Mouse (Mus musculus) hindbrain, embryonic 13.5 days (tissue): ENCODE measurements at regions not wholly inside any gene's neighbourhood (a gene's known extent, or its start where the extent isn't known, plus 50 kb on each side); places are given as distances from the start of the nearest gene placed in this dataset.

Experiments used
- ATAC-seq: fragments of 200-750 bp; cut with Nextera tagmentation; 2 replicates; pipeline ENCODE4 v1.8.0; 2017; ENCODE audit warnings: moderate TSS enrichment; ENCODE audit not compliant: low FRiP score
- H3K27ac ChIP-seq: fragments of 300-500 bp; sonication (generic); 2 replicates; pipeline ENCODE4 v1.5.1; 2015; ENCODE audit warnings: inconsistent platforms, mild to moderate bottlenecking, moderate library complexity
- H3K27me3 ChIP-seq: fragments of 300-500 bp; sonication (generic); 2 replicates; pipeline ENCODE4 v1.6.1; 2015; ENCODE audit warnings: mild to moderate bottlenecking, inconsistent platforms
- H3K36me3 ChIP-seq: fragments of 300-500 bp; sonication (generic); 2 replicates; pipeline ENCODE4 v1.6.1; 2015; ENCODE audit warnings: mild to moderate bottlenecking, inconsistent platforms
- H3K4me1 ChIP-seq: fragments of 300-500 bp; sonication (generic); replicated peaks from 2 replicates; pipeline ENCODE4 v1.6.1; 2015; ENCODE audit warnings: inconsistent platforms
- H3K4me2 ChIP-seq: fragments of 300-500 bp; sonication (generic); 2 replicates; pipeline ENCODE4 v1.6.1; 2015; ENCODE audit warnings: inconsistent platforms, mild to moderate bottlenecking, moderate library complexity
- H3K4me3 ChIP-seq: fragments of 300-500 bp; sonication (generic); 2 replicates; pipeline ENCODE4 v1.5.1; 2015; ENCODE audit warnings: mild to moderate bottlenecking, inconsistent platforms
- H3K9ac ChIP-seq: fragments of 300-500 bp; sonication (generic); 2 replicates; pipeline ENCODE4 v1.6.1; 2015; ENCODE audit warnings: mild to moderate bottlenecking, inconsistent platforms
- H3K9me3 ChIP-seq: fragments of 300-500 bp; sonication (generic); 2 replicates; pipeline ENCODE4 v1.6.1; 2016; ENCODE audit warnings: inconsistent platforms
- WGBS: fragments of 180-500 bp; shearing (Covaris S2); methylation state at CpG from one replicate; pipeline ENCODE4 v1.1.7; 2015; 5-methylcytosine and 5-hydroxymethylcytosine counted together

DNA sequence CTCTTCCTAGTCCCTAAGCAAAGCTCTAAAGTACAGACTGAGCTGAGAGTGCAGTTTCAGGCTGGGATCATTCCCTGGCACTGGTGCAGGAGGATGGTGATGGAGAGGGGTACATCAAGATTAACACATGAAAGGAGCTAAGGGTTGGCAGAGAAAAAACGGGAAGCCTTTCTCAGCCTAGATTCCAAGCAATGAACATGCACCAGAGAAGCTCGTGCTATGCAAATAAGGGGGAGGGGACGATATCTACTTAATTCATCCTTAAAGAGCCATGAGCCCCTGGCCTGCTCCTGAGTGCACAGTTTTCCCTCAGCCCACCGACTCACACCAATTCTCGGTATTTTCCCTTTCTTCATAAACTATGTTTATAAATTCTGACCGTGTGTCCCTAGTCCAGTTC lies 70.5 kb upstream of the Cachd1 start:
- no peak for ATAC-seq
- no peak overlapping the region for H3K4me3 ChIP-seq
- no peak overlapping the region for H3K27ac ChIP-seq
- no peak overlapping the region for H3K9ac ChIP-seq
- H3K4me1 ChIP-seq = no peaks in the 10 kb centered on the region
- H3K9me3 ChIP-seq = no peaks in the 10 kb centered on the region
- H3K27me3 ChIP-seq = no peaks in the 10 kb centered on the region
- H3K36me3 ChIP-seq = no peaks in the 10 kb centered on the region
- no peak overlapping the region for H3K4me2 ChIP-seq
- 28% methylated on average over 6 of the region's 6 CpGs for WGBS

- Histone ChIP-seq H3K27me3 (no peaks in the 10 kb centered on the region), H3K36me3 (no peaks in the 10 kb centered on the region), H3K9ac (no peak overlapping the region), H3K4me1 (no peaks in the 10 kb centered on the region), H3K4me2 (no peak overlapping the region), H3K9me3 (no peaks in the 10 kb centered on the region), H3K4me3 (no peak overlapping the region), H3K27ac (no peak overlapping the region)
- no peak for ATAC-seq
- WGBS = 43% methylated on average over 6 of the region's 6 CpGs
Measured at GRCm38 (mm10) chr4:100707125-100707524, 69.3 kb upstream of the Cachd1 start.

DNA sequence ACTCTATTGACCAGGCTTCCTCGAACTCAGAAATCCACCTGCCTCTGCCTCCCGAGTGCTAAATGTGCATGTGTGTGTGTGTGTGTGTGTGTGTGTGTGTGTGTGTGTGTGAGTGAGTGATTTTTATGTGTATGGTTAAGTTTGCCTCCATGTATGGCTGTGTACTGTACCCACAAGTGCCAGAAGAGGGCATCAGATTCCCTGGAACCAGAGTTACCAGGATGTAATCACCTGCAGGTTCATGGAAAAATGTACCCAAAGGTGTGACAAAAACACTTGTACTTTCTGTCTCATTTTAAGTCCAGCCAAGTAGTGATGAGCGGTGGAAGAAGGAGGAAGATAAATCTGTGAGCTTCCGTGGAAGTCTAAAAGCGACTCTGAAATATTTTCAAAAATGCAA lies 68.2 kb upstream of the Cachd1 start:
- Histone ChIP-seq H3K4me1 (no peaks in the 10 kb centered on the region), H3K27ac (no peak overlapping the region), H3K9ac (no peak overlapping the region), H3K9me3 (no peaks in the 10 kb centered on the region), H3K4me2 (no peak overlapping the region), H3K27me3 (no peaks in the 10 kb centered on the region), H3K36me3 (no peaks in the 10 kb centered on the region), H3K4me3 (no peak overlapping the region)
- ATAC-seq = no peak
- 91% methylated on average over 5 of the region's 5 CpGs for WGBS

DNA sequence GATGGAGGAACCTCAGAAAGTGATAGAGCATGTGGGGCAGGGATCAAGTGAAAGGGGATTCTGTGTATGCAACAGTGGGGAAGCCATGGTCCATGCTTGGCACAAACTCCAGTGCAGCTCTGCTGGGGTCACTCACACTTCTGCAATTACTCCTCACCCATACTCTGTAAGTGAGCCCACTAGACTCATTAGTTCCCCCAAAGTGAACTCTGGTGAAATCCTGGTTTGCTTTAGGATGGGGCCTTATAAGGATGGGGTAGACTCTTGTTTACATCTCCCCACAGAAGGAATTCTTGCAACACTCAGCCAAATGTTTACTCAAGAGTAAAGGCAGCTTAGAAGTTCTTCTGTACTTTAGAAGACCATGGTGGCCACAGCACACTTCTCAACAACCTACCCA lies 62.2 kb upstream of the Cachd1 start:
- no peaks in the 10 kb centered on the region for H3K27me3 ChIP-seq
- no peaks in the 10 kb centered on the region for H3K4me1 ChIP-seq
- H3K9ac ChIP-seq = no peak overlapping the region
- no peak overlapping the region for H3K4me3 ChIP-seq
- H3K36me3 ChIP-seq = no peaks in the 10 kb centered on the region
- no peak for ATAC-seq
- H3K27ac ChIP-seq = no peak overlapping the region
- H3K4me2 ChIP-seq = no peak overlapping the region
- no peaks in the 10 kb centered on the region for H3K9me3 ChIP-seq

- no peaks in the 10 kb centered on the region for H3K27me3 ChIP-seq
- 84% methylated on average over 9 of the region's 9 CpGs for WGBS
- ATAC-seq = no peak
Measured at GRCm38 (mm10) chr4:100717601-100718000, 58.9 kb upstream of the Cachd1 start.

GRCm38 (mm10) chr4:100722532-100722931 lies 53.9 kb upstream of the Cachd1 start:
- Histone ChIP-seq H3K27ac (no peak overlapping the region), H3K9ac (no peak overlapping the region), H3K4me1 (peaks cover 10% of the 10 kb centered on the region), H3K9me3 (no peaks in the 10 kb centered on the region), H3K36me3 (no peaks in the 10 kb centered on the region), H3K4me3 (no peak overlapping the region), H3K27me3 (no peaks in the 10 kb centered on the region), H3K4me2 (no peak overlapping the region)
- no peak for ATAC-seq
- WGBS = 30% methylated on average over 9 of the region's 9 CpGs

More at GRCm38 (mm10) chr4:100717601-100718000, 58.9 kb upstream of the Cachd1 start:
- H3K4me3 ChIP-seq = no peak overlapping the region
- no peak overlapping the region for H3K4me2 ChIP-seq
- no peaks in the 10 kb centered on the region for H3K9me3 ChIP-seq
- H3K4me1 ChIP-seq = no peaks in the 10 kb centered on the region
- no peaks in the 10 kb centered on the region for H3K36me3 ChIP-seq
- no peak overlapping the region for H3K27ac ChIP-seq
- no peak overlapping the region for H3K9ac ChIP-seq

GRCm38 (mm10) chr4:100723053-100723452 lies 53.4 kb upstream of the Cachd1 start:
- no peak overlapping the region for H3K4me2 ChIP-seq
- H3K27ac ChIP-seq = no peak overlapping the region
- no peak overlapping the region for H3K9ac ChIP-seq
- 65% methylated on average over 5 of the region's 5 CpGs for WGBS
- H3K4me3 ChIP-seq = no peak overlapping the region
- no peaks in the 10 kb centered on the region for H3K9me3 ChIP-seq
- no peaks in the 10 kb centered on the region for H3K36me3 ChIP-seq
- no peaks in the 10 kb centered on the region for H3K27me3 ChIP-seq
- no peak for ATAC-seq
- peaks cover 10% of the 10 kb centered on the region for H3K4me1 ChIP-seq

GRCm38 (mm10) chr4:100725811-100726210 lies 50.7 kb upstream of the Cachd1 start:
- ATAC-seq = no peak
- H3K4me2 ChIP-seq = no peak overlapping the region
- H3K27me3 ChIP-seq = no peaks in the 10 kb centered on the region
- 93% methylated on average over 7 of the region's 7 CpGs for WGBS
- no peak overlapping the region for H3K27ac ChIP-seq
- no peak overlapping the region for H3K9ac ChIP-seq
- H3K4me1 ChIP-seq = peaks cover 10% of the 10 kb centered on the region
- no peak overlapping the region for H3K4me3 ChIP-seq
- H3K9me3 ChIP-seq = no peaks in the 10 kb centered on the region
- no peaks in the 10 kb centered on the region for H3K36me3 ChIP-seq

DNA sequence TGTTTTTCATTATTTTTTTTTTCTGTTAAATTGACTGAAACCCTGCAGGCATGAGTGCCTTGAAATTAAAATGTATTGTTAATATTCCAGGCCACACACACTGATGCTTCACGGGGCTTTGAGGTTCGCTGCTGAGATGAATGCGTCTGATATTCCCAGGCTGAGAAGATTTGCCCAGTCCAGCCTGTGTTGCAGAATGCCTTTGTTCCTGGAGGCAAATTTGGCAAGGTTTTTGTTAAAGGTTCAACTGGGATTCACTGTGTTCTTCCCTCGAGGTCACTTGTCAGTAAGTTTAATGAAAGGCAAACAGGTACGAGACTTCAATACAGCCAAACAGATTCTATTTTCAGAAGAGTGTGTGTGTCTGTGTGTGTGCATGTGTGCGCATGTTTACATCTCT lies 50.0 kb upstream of the Cachd1 start:
- Histone ChIP-seq H3K36me3 (no peaks in the 10 kb centered on the region), H3K4me1 (peaks cover 10% of the 10 kb centered on the region), H3K9ac (no peak overlapping the region), H3K27me3 (no peaks in the 10 kb centered on the region), H3K9me3 (no peaks in the 10 kb centered on the region), H3K27ac (peak overlapping the region; percentile 18; the same call in 1 of the 2 replicates), H3K4me3 (no peak overlapping the region), H3K4me2 (no peak overlapping the region)
- ATAC-seq = no peak
- WGBS = 29% methylated on average over 6 of the region's 6 CpGs
